Mouse (Mus musculus) forebrain, embryonic 15.5 days (tissue): ENCODE data around the gene Krt83. TPM values are rescaled to one million over a fixed set of nuclear protein-coding genes. Genes with fewer than 3 reads are reported as not detected.
"Not testable (repeated sequence)": the region's sequence is repeated elsewhere in the genome, so short reads cannot be mapped to it uniquely, and the experiment has no call there.

ENCODE experiments used
- ATAC-seq: fragments of 200-750 bp; cut with Nextera tagmentation; replicated peaks from 2 replicates; pipeline ENCODE4 v1.8.0; 2017; ENCODE audit warnings: mild to moderate bottlenecking, moderate TSS enrichment, moderate library complexity
- H3K27ac ChIP-seq: fragments of 300-500 bp; sonication (generic); replicated peaks from 2 replicates; pipeline ENCODE4 v1.5.1; 2015; ENCODE audit warnings: mild to moderate bottlenecking, inconsistent platforms
- H3K27me3 ChIP-seq: fragments of 300-500 bp; sonication (generic); 2 replicates; pipeline ENCODE4 v1.6.1; 2015; ENCODE audit warnings: inconsistent platforms
- H3K36me3 ChIP-seq: fragments of 300-500 bp; sonication (generic); 2 replicates; pipeline ENCODE4 v1.6.1; 2015; ENCODE audit warnings: mild to moderate bottlenecking, inconsistent platforms
- H3K4me1 ChIP-seq: fragments of 300-500 bp; sonication (generic); 2 replicates; pipeline ENCODE4 v1.6.1; 2015; ENCODE audit warnings: inconsistent platforms
- H3K4me2 ChIP-seq: fragments of 300-500 bp; sonication (generic); replicated peaks from 2 replicates; pipeline ENCODE4 v1.6.1; 2015; ENCODE audit warnings: mild to moderate bottlenecking, inconsistent platforms
- H3K4me3 ChIP-seq: fragments of 300-500 bp; sonication (generic); 2 replicates; pipeline ENCODE4 v1.5.1; 2015; ENCODE audit warnings: mild to moderate bottlenecking, inconsistent platforms
- H3K9ac ChIP-seq: fragments of 300-500 bp; sonication (generic); replicated peaks from 2 replicates; pipeline ENCODE4 v1.6.1; 2015; ENCODE audit warnings: mild to moderate bottlenecking, inconsistent platforms
- H3K9me3 ChIP-seq: fragments of 300-500 bp; sonication (generic); 2 replicates; pipeline ENCODE4 v1.6.1; 2016; ENCODE audit warnings: inconsistent platforms
- WGBS: fragments of 180-500 bp; shearing (Covaris S2); methylation state at CpG from one replicate; pipeline ENCODE4 v1.1.7; 2015; ENCODE audit warnings: mixed read lengths; 5-methylcytosine and 5-hydroxymethylcytosine counted together
- polyA plus RNA-seq: library from polyadenylated mRNA; unstranded; fragments of >200 nt; fragmentation: Nextera tagmentation; extraction: Ambion mirVana; gene quantifications from 2 replicates; pipeline ENCODE4 v1.2.1, GENCODE M21; 2015

The Krt83 gene
- not detected in 2 replicates for polyA plus RNA-seq

GRCm38 (mm10) chr15:101491431-101491830 is at the start of gene Krt83:
TSS of gene Krt83 (minus strand) at chr15:101491512.
- Histone ChIP-seq H3K27ac (no peak within 1 kb of the TSS), H3K4me3 (no peak within 1 kb of the TSS), H3K4me1 (no peaks in the 10 kb centered on the region), H3K36me3 (no peaks in the 10 kb centered on the region), H3K27me3 (no peaks in the 10 kb centered on the region), H3K9ac (no peak within 1 kb of the TSS), H3K9me3 (no peaks in the 10 kb centered on the region), H3K4me2 (no peak within 1 kb of the TSS)
- 54% methylated on average over 6 of the region's 6 CpGs for WGBS
- no peak for ATAC-seq

DNA sequence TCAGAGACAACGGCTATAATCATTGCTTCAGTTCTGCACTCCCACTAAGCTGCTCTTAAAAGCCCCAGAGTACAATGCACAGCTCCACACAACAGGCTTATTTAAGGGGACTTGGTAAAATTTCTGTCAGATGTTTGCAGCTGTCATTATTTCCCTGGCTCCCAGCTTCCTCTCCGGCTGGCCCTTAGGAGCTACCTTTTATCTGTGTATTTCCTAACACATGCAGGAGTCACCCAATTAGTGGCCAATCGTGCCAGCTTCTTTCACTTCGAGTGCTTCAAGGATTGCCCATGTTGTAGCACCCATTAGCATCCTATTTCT is 47.2 kb upstream of the Krt83 start:
- no peaks in the 10 kb centered on the region for H3K9me3 ChIP-seq
- H3K27ac ChIP-seq, result no peak overlapping the region
- H3K4me2 ChIP-seq, result no peak overlapping the region
- H3K27me3 ChIP-seq, result no peaks in the 10 kb centered on the region
- H3K4me3 ChIP-seq, result no peak overlapping the region
- H3K9ac ChIP-seq, result no peak overlapping the region
- no peak for ATAC-seq
- no peaks in the 10 kb centered on the region for H3K36me3 ChIP-seq
- H3K4me1 ChIP-seq, result no peaks in the 10 kb centered on the region
- 33% methylated on average over 4 of the region's 4 CpGs for WGBS

GRCm38 (mm10) chr15:101537864-101538579 is 46.7 kb upstream of the Krt83 start:
- H3K27me3 ChIP-seq, result no peaks in the 10 kb centered on the region
- H3K4me1 ChIP-seq, result no peaks in the 10 kb centered on the region
- 41% methylated on average over 7 of the region's 7 CpGs for WGBS
- no peak for ATAC-seq
- H3K36me3 ChIP-seq, result no peaks in the 10 kb centered on the region
- no peak overlapping the region for H3K27ac ChIP-seq
- H3K9me3 ChIP-seq, result no peaks in the 10 kb centered on the region
- H3K4me3 ChIP-seq, result no peak overlapping the region
- no peak overlapping the region for H3K4me2 ChIP-seq
- H3K9ac ChIP-seq, result no peak overlapping the region

GRCm38 (mm10) chr15:101536054-101536850 is 44.9 kb upstream of the Krt83 start:
- H3K36me3 ChIP-seq, result no peaks in the 10 kb centered on the region
- no peak overlapping the region for H3K9ac ChIP-seq
- H3K9me3 ChIP-seq, result no peaks in the 10 kb centered on the region
- H3K27me3 ChIP-seq, result no peaks in the 10 kb centered on the region
- 76% methylated on average over 9 of the region's 9 CpGs for WGBS
- no peaks in the 10 kb centered on the region for H3K4me1 ChIP-seq
- H3K4me2 ChIP-seq, result no peak overlapping the region
- H3K27ac ChIP-seq, result no peak overlapping the region
- no peak overlapping the region for H3K4me3 ChIP-seq
- ATAC-seq, result no peak

- Histone ChIP-seq H3K4me2 (no peak within 1 kb of the TSS), H3K9ac (no peak within 1 kb of the TSS), H3K27me3 (no peaks in the 10 kb centered on the region), H3K36me3 (no peaks in the 10 kb centered on the region), H3K4me1 (no peaks in the 10 kb centered on the region), H3K4me3 (no peak within 1 kb of the TSS), H3K9me3 (no peaks in the 10 kb centered on the region), H3K27ac (no peak within 1 kb of the TSS)
- ATAC-seq, result no peak
- 86% methylated on average over 7 of the region's 7 CpGs for WGBS
These were observed 41.4 kb upstream of the Krt83 start, which contains the start of gene Krt84 for GRCm38 (mm10) chr15:101532720-101533119. TSS of gene Krt84 (minus strand) at chr15:101532820.

DNA sequence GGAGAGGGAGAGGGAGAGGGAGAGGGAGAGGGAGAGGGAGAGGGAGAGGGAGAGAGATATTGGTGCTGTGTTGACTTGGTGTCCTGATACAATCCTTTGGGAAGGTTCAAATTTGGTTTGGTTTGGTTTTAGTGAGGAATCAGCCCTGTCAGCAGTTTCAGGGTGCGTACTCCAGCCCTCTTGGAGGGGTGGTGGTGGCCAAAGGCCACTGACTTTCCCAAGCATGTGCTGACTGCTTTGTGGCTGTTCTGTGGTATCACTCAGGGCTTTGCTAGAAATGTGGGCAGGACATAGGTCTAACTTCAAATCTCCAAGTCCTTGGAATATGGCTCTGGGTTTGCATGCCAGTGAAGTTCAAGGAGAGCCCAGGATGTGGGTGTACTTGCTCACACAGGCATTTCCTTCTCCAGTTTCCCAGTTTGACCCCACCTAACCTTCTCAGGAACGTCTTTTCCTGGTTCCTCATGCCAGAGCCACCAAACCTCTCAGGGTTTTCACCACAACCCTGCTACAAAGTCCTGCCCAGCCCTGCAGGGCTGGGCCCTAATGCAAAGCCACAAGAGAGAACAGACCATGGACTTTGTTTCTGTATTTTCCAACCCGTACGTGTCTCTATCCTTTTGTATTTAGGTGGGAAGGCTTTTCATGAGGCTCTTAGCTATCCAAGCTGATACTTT is 31.4 kb upstream of the Krt83 start:
- ATAC-seq, result no peak
- Histone ChIP-seq H3K36me3 (no peaks in the 10 kb centered on the region), H3K9ac (no peak overlapping the region), H3K27ac (no peak overlapping the region), H3K4me1 (no peaks in the 10 kb centered on the region), H3K4me3 (no peak overlapping the region), H3K4me2 (no peak overlapping the region), H3K9me3 (no peaks in the 10 kb centered on the region), H3K27me3 (no peaks in the 10 kb centered on the region)
- WGBS, result 77% methylated on average over 4 of the region's 4 CpGs

DNA sequence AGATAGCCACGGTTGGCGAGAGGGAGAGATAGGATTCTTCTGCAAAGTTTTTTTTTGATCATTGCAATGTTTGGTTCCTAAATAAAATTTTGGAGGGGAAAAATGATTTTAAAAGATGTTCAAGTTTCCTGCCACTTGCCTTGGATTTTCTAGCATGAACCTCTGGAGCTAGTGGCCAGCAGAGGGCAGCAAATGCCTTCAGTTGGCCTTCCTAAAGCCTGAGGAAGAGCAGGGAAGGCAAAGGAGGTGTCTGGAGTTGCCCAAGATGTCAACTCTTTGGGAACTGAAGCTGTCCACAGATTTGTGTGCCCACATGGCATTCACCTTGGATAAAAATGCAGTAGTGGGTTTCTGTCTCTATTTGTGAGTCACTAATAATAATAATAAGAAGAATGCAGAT is 28.5 kb upstream of the Krt83 start:
- no peak overlapping the region for H3K4me2 ChIP-seq
- no peak overlapping the region for H3K27ac ChIP-seq
- no peaks in the 10 kb centered on the region for H3K9me3 ChIP-seq
- H3K4me1 ChIP-seq, result no peaks in the 10 kb centered on the region
- WGBS, result 15% methylated on average over 2 of the region's 2 CpGs
- no peak overlapping the region for H3K4me3 ChIP-seq
- no peaks in the 10 kb centered on the region for H3K27me3 ChIP-seq
- ATAC-seq, result no peak
- no peak overlapping the region for H3K9ac ChIP-seq
- no peaks in the 10 kb centered on the region for H3K36me3 ChIP-seq

- H3K27me3 ChIP-seq, H3K9ac ChIP-seq, ATAC-seq, H3K4me2 ChIP-seq, H3K4me3 ChIP-seq, H3K36me3 ChIP-seq, H3K4me1 ChIP-seq, H3K27ac ChIP-seq, H3K9me3 ChIP-seq: not testable (repeated sequence)
- WGBS, result 72% methylated on average over 2 of the region's 2 CpGs
These were observed 25.8 kb upstream of the Krt83 start, which contains the start of gene Gm49425 for GRCm38 (mm10) chr15:101517161-101517560. TSS of gene Gm49425 (minus strand) at chr15:101517261.

- no peak overlapping the region for H3K9ac ChIP-seq
- 88% methylated on average over 9 of the region's 9 CpGs for WGBS
- H3K27ac ChIP-seq, result no peak overlapping the region
- ATAC-seq, result no peak
- H3K4me1 ChIP-seq, result no peaks in the 10 kb centered on the region
- H3K9me3 ChIP-seq, result no peaks in the 10 kb centered on the region
- no peak overlapping the region for H3K4me2 ChIP-seq
- H3K36me3 ChIP-seq, result no peaks in the 10 kb centered on the region
- H3K27me3 ChIP-seq, result no peaks in the 10 kb centered on the region
- no peak overlapping the region for H3K4me3 ChIP-seq
These were observed 16.9 kb upstream of the Krt83 start for GRCm38 (mm10) chr15:101508247-101508646.

DNA sequence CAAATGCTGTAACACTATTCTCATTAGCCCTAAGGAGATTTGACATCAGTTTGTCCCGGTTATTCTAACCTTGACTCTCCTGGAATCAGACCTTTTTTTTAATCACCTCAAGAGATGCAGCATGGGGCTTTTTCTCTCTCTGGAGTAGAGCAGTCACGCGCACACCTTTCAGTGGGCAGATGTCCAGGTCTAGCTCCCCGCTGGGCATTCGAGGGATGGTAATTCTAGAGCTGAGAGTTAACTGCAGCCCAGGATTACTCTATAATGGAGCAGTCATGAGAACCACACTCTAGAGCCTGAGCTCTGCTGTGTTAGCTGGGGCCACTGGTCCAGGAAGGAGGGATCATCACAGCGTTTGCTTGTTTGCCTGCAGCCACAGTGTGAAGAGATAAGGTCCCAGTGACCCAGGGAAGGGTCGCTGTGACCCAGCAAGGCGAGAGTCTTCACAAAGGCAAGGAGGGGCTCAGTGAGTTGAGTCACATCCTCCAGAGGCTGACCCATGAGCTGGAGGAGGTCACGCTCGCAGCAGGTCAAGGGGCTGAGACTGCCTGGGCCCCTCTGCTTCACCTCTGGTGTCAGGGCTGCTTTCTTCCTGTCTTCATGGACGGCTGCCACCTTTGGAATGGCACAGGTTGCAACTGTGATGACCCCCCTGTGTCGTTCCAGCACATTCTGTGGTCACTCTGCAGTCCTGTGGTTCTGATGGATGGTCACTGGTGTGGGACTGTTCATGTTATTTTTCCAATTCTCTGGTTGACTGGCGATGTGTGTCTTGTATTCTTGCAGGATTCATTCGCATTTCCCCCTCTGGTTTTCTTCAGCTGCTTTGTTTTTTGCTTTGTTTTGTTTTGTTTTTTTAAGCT is 15.8 kb upstream of the Krt83 start:
- Histone ChIP-seq H3K9ac (no peak overlapping the region), H3K36me3 (no peaks in the 10 kb centered on the region), H3K27ac (no peak overlapping the region), H3K27me3 (no peaks in the 10 kb centered on the region), H3K4me2 (no peak overlapping the region), H3K4me1 (no peaks in the 10 kb centered on the region), H3K9me3 (no peaks in the 10 kb centered on the region), H3K4me3 (no peak overlapping the region)
- ATAC-seq, result no peak
- WGBS, result 72% methylated on average over 14 of the region's 14 CpGs

GRCm38 (mm10) chr15:101497181-101497580 is 5.9 kb upstream of the Krt83 start:
- H3K27ac ChIP-seq, result no peak overlapping the region
- no peaks in the 10 kb centered on the region for H3K36me3 ChIP-seq
- H3K4me1 ChIP-seq, result no peaks in the 10 kb centered on the region
- WGBS, result 96% methylated on average over 2 of the region's 2 CpGs
- H3K27me3 ChIP-seq, result no peaks in the 10 kb centered on the region
- no peaks in the 10 kb centered on the region for H3K9me3 ChIP-seq
- H3K9ac ChIP-seq, result no peak overlapping the region
- no peak overlapping the region for H3K4me2 ChIP-seq
- H3K4me3 ChIP-seq, result no peak overlapping the region
- ATAC-seq, result no peak
